Mouse (Mus musculus) midbrain, embryonic 13.5 days (tissue): ENCODE data around the gene Srsf9. TPM values are rescaled to one million over a fixed set of nuclear protein-coding genes. Genes with fewer than 3 reads are reported as not detected.
"Not testable (repeated sequence)": the region's sequence is repeated elsewhere in the genome, so short reads cannot be mapped to it uniquely, and the experiment has no call there.

Experiments used
- ATAC-seq: fragments of 200-750 bp; cut with Nextera tagmentation; 2 replicates; pipeline ENCODE4 v1.8.0; 2017; ENCODE audit warnings: mild to moderate bottlenecking, moderate TSS enrichment, moderate library complexity
- H3K27ac ChIP-seq: fragments of 300-500 bp; sonication (generic); 2 replicates; pipeline ENCODE4 v1.5.1; 2015; ENCODE audit warnings: inconsistent platforms, mild to moderate bottlenecking, moderate library complexity
- H3K27me3 ChIP-seq: fragments of 300-500 bp; sonication (generic); 2 replicates; pipeline ENCODE4 v1.6.1; 2015; ENCODE audit warnings: mild to moderate bottlenecking, inconsistent platforms
- H3K36me3 ChIP-seq: fragments of 300-500 bp; sonication (generic); 2 replicates; pipeline ENCODE4 v1.6.1; 2015; ENCODE audit warnings: mild to moderate bottlenecking, inconsistent platforms
- H3K4me1 ChIP-seq: fragments of 300-500 bp; sonication (generic); replicated peaks from 2 replicates; pipeline ENCODE4 v1.6.1; 2015; ENCODE audit warnings: inconsistent platforms
- H3K4me2 ChIP-seq: fragments of 300-500 bp; sonication (generic); replicated peaks from 2 replicates; pipeline ENCODE4 v1.6.1; 2015; ENCODE audit warnings: moderate library complexity, mild to moderate bottlenecking, inconsistent platforms
- H3K4me3 ChIP-seq: fragments of 300-500 bp; sonication (generic); replicated peaks from 2 replicates; pipeline ENCODE4 v1.5.1; 2015; ENCODE audit warnings: mild to moderate bottlenecking, inconsistent platforms
- H3K9ac ChIP-seq: fragments of 300-500 bp; sonication (generic); replicated peaks from 2 replicates; pipeline ENCODE4 v1.6.1; 2015; ENCODE audit warnings: mild to moderate bottlenecking, inconsistent platforms
- H3K9me3 ChIP-seq: fragments of 300-500 bp; sonication (generic); 2 replicates; pipeline ENCODE4 v1.6.1; 2016; ENCODE audit warnings: mild to moderate bottlenecking, inconsistent platforms
- WGBS: fragments of 180-500 bp; shearing (Covaris S2); methylation state at CpG from one replicate; pipeline ENCODE4 v1.1.7; 2015; 5-methylcytosine and 5-hydroxymethylcytosine counted together
- polyA plus RNA-seq: library from polyadenylated mRNA; unstranded; fragments of >200 nt; fragmentation: Nextera tagmentation; extraction: Ambion mirVana; gene quantifications from 2 replicates; pipeline ENCODE4 v1.2.1, GENCODE M21; 2015

Gene Srsf9
- polyA plus RNA-seq, 1 experiment from 2014 or later: 203 TPM

DNA sequence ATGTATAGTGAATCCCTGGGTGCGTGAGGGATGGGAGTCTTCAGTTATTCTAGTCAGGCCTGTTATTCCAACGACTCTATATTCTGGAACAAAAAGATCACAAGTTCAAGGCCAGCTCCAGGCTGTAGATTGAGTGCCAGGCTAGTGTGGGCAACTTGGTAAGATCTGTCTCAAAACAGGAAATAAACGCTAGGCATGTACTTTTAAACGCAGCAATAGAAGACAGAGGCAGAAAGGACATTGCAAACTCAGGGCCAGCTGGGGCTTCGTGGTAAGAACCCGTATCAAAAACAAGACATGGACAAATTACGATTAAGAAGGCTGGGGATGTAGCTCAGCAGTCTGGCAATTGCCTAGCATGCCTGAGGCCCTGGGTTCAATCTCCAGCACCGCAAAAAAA, 32.5 kb downstream of the Srsf9 start:
- 92% methylated on average over 8 of the region's 8 CpGs for WGBS
- Histone ChIP-seq H3K4me1 (peaks cover 6% of the 10 kb centered on the region), H3K27me3 (no peaks in the 10 kb centered on the region), H3K27ac (no peak overlapping the region), H3K9me3 (no peaks in the 10 kb centered on the region), H3K4me2 (no peak overlapping the region), H3K9ac (no peak overlapping the region), H3K36me3 (no peaks in the 10 kb centered on the region), H3K4me3 (no peak overlapping the region)
- no peak for ATAC-seq

GRCm38 (mm10) chr5:115359851-115360372, 32.9 kb downstream of the Srsf9 start:
- Histone ChIP-seq H3K9me3 (no peaks in the 10 kb centered on the region), H3K36me3 (no peaks in the 10 kb centered on the region), H3K9ac (no peak overlapping the region), H3K4me2 (no peak overlapping the region), H3K4me1 (peaks cover 6% of the 10 kb centered on the region), H3K27me3 (no peaks in the 10 kb centered on the region), H3K27ac (no peak overlapping the region), H3K4me3 (no peak overlapping the region)
- ATAC-seq: no peak
- WGBS: 77% methylated on average over 5 of the region's 5 CpGs

DNA sequence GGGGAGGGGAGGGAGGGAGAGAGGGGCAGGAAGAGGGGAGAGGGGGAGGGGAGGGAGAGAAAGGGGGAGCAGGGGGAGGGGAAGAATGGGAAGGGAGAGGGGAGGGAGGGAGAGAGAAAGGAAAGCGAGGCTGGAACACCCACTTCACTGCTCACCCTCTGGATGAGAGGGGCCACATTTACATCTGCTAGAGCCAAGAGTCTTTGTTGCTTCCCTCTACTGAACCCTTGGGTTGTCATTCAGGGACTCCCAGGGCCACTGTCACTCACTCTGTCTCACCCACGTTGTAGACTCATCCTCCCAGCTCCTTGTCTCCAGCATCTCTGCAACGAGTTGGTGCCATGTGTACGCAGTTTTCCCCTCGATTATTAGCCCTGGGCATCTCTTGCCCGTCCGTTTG, 35.2 kb downstream of the Srsf9 start:
- Histone ChIP-seq H3K9ac (no peak overlapping the region), H3K4me3 (no peak overlapping the region), H3K36me3 (no peaks in the 10 kb centered on the region), H3K4me1 (peaks cover 6% of the 10 kb centered on the region), H3K27me3 (no peaks in the 10 kb centered on the region), H3K27ac (no peak overlapping the region), H3K9me3 (no peaks in the 10 kb centered on the region), H3K4me2 (no peak overlapping the region)
- 39% methylated on average over 7 of the region's 7 CpGs for WGBS
- ATAC-seq: no peak

DNA sequence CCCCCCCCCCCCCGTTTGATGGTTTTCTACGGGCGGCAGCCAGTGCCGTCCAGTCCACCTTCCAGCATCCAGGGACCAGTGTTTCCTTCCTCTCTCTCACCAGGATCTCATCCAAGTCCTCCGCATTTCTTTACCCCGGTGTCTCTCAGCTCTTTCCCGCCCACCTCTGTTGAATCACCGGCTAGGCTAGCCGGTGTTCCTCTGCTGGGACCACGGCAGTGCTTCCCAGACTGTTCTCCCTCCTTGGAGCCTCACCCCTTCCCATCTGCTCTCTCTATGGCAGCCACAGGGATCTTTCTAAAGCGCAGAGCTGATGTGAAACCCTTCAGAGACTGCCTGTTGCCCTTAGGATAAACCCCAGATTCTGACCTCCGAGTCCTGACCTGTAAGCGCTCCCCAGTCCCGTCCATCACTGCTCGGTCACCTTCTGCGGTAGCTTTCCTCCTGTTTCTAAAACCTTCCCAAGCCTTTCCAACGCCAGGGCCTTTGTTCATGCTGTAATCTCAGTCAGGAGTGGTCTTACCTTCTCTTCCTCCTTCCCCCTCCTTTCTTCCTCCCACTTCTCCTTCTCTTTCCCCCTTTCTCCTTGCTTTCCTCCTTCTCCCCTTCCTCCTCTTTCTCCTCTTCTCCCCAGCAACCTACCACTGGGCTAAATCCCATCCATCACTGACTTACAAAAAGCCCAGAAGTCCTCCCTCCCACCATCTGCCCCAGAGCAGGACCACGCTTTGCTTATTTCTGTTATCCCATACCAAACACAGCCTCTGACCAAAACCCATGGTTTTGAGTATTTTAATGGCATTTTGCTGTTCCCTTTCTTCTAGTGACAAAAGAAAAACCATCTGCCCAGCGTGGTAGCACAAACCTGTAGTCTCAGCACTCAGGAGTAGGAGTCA, 36.1 kb downstream of the Srsf9 start:
- peak overlapping the region; percentile 67 for H3K27ac ChIP-seq
- 19% methylated on average over 18 of the region's 19 CpGs for WGBS

GRCm38 (mm10) chr5:115364782-115365181, 37.8 kb downstream of the Srsf9 start:
- H3K27me3 ChIP-seq: no peaks in the 10 kb centered on the region
- 90% methylated on average over 4 of the region's 4 CpGs for WGBS
- H3K27ac ChIP-seq: no peak overlapping the region
- H3K36me3 ChIP-seq: no peaks in the 10 kb centered on the region
- no peak overlapping the region for H3K9ac ChIP-seq
- H3K4me1 ChIP-seq: peaks cover 6% of the 10 kb centered on the region
- no peaks in the 10 kb centered on the region for H3K9me3 ChIP-seq
- no peak for ATAC-seq
- no peak overlapping the region for H3K4me2 ChIP-seq
- H3K4me3 ChIP-seq: no peak overlapping the region

More for the DNA sequence above, 36.1 kb downstream of the Srsf9 start:
- Histone ChIP-seq H3K27me3 (no peaks in the 10 kb centered on the region), H3K36me3 (no peaks in the 10 kb centered on the region), H3K4me3 (no peak overlapping the region), H3K4me1 (peaks cover 6% of the 10 kb centered on the region), H3K9ac (no peak overlapping the region; the same call in 1 of the 2 replicates), H3K4me2 (no peak overlapping the region), H3K9me3 (no peaks in the 10 kb centered on the region)
- no peak for ATAC-seq

DNA sequence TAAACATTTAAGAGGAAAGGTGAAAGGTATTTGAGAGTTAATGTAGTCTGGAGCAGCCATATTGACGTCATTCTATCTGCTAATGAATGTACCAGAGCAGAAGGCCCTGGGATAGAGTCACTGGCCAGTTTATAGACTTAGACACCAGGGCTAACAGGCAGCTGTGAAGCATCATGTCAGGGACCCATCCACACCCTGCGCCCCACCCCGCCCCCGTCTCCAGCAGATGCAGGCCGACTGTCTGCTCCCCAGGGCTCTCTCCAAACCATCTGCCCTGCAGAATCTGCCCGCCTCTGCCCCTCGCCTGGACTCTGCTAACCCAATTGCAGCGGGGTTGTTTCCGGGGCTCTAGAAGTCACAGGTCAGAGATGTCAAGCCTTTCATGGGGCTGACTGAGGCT, 44.8 kb downstream of the Srsf9 start:
- 34% methylated on average over 9 of the region's 9 CpGs for WGBS
- H3K27ac ChIP-seq: peak overlapping the region; percentile 57; the same call in 1 of the 2 replicates

DNA sequence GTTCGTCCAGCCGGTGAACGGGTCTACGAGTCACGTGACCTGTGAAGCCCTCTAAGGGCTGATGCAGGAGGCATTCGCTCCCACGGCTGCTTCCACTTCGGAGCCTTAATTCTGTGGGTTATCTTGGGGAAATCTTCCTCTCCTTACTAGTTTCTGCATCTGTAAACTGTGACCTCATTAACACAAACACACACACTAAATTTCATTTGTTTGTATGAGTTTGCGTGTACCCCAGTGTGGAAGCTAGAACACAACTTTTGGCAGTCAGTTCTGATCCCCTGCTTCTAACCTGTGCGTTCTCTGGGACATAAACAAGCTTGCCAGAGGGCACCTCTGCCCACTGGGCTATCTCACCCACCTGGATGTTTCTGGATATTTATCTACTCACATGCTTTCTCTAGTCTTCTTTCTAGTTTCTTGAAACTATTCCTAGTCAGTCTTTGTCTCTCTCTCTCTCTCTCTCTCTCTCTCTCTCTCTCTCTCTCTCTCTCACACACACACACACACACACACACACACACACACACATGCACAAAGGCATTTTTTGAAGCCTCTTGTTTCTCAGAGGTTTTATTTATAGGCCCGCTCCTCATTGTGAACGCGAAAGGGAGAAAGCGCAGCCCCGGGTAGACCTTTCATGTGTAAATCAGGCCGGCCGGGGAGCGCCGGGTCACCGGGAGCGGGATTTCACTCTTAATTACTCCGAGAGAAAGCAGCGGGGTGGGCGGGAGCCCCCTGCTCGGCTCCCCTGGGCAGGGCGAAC, 46.6 kb downstream of the Srsf9 start:
- no peaks in the 10 kb centered on the region for H3K27me3 ChIP-seq
- H3K4me3 ChIP-seq: peak overlapping the region; percentile 31
- no peaks in the 10 kb centered on the region for H3K9me3 ChIP-seq
- 5% methylated on average over 26 of the region's 26 CpGs for WGBS
- peak overlapping the region; percentile 63 for H3K9ac ChIP-seq
- peak overlapping the region; percentile 61 for H3K4me2 ChIP-seq
- ATAC-seq: peak; percentile 95
- peak overlapping the region; percentile 87 for H3K27ac ChIP-seq
- peaks cover 19% of the 10 kb centered on the region for H3K4me1 ChIP-seq
- no peaks in the 10 kb centered on the region for H3K36me3 ChIP-seq

More for the DNA sequence above, 44.8 kb downstream of the Srsf9 start:
- no peak overlapping the region for H3K4me2 ChIP-seq
- no peaks in the 10 kb centered on the region for H3K9me3 ChIP-seq
- peaks cover 19% of the 10 kb centered on the region for H3K4me1 ChIP-seq
- H3K27me3 ChIP-seq: no peaks in the 10 kb centered on the region
- no peak overlapping the region for H3K4me3 ChIP-seq
- no peak overlapping the region for H3K9ac ChIP-seq
- ATAC-seq: no peak
- no peaks in the 10 kb centered on the region for H3K36me3 ChIP-seq

DNA sequence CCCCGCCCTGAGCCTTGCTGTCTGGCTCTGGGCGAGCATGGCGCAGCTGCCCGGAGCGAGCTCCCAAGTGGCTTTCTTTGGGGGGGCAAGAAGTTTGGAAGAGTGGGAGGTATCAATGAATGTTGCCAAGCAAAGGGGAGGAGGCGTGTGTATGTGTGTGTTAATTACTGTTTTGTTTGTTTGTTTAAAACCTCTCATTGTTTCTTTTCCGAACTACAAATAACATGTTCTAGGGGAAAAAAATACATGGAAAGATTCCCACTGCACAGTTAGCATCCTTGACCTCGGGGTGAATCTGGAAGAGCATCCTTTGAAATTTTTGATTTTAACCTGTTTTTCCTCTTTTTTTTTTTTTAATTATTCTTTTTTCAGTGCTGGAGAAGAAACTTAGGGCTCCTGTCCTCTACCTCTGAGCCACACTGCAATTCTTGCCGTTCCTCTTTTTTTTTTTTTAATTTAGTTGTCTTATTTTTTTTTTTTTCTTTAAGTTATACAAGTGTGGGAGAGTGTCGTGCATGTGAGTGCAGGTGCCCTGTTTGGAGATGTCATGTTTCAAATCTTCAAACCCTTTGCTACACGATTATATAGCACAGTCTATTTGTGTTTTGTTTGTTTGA, 47.3 kb downstream of the Srsf9 start:
- H3K4me1 ChIP-seq: peaks cover 19% of the 10 kb centered on the region
- WGBS: 6% methylated on average over 11 of the region's 11 CpGs
- no peak for ATAC-seq

DNA sequence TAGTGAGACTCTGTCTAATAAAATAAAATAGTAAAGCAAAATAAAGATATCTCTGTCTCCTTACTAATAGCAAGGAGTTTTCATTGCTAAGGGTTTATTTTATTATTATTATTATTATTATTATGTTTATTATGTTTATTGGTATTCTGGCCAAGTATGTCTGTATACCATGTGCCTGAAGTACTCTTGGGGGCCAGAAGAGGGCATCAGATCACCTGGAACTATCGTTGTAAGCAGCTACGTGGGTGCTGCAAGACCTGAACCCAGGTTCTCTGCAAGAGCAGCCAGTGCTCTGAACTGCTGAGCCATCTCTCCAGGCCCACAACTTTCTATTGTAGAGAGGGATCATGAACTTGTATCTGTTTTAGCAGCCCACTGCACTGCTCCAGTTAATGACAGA, 48.5 kb downstream of the Srsf9 start:
- H3K4me1 ChIP-seq: peaks cover 19% of the 10 kb centered on the region
- no peaks in the 10 kb centered on the region for H3K27me3 ChIP-seq
- no peaks in the 10 kb centered on the region for H3K36me3 ChIP-seq
- no peak for ATAC-seq
- H3K27ac ChIP-seq: no peak overlapping the region
- no peak overlapping the region for H3K9ac ChIP-seq
- no peak overlapping the region for H3K4me2 ChIP-seq
- H3K9me3 ChIP-seq: no peaks in the 10 kb centered on the region
- 85% methylated on average over 2 of the region's 2 CpGs for WGBS
- H3K4me3 ChIP-seq: no peak overlapping the region

More for the DNA sequence above, 47.3 kb downstream of the Srsf9 start:
- peak overlapping the region; percentile 31 for H3K4me3 ChIP-seq
- H3K27ac ChIP-seq: peak overlapping the region; percentile 87
- peak overlapping the region; percentile 63 for H3K9ac ChIP-seq
- H3K27me3 ChIP-seq: no peaks in the 10 kb centered on the region
- H3K4me2 ChIP-seq: peak overlapping the region; percentile 61
- H3K36me3 ChIP-seq: no peaks in the 10 kb centered on the region
- no peaks in the 10 kb centered on the region for H3K9me3 ChIP-seq

- H3K4me1 ChIP-seq, H3K9me3 ChIP-seq, H3K4me3 ChIP-seq, H3K9ac ChIP-seq, H3K27ac ChIP-seq, H3K36me3 ChIP-seq, H3K4me2 ChIP-seq, ATAC-seq, H3K27me3 ChIP-seq: not testable (repeated sequence)
- WGBS: 92% methylated on average over 2 of the region's 2 CpGs
Observed at GRCm38 (mm10) chr5:115378882-115379281, 51.9 kb downstream of the Srsf9 start.
